Mouse (Mus musculus): ENCODE data around the gene Tmigd3. TPM values are rescaled to one million over a fixed set of nuclear protein-coding genes. Genes with fewer than 3 reads are reported as not detected.
A peak's percentile ranks its signal among the peaks of the same experiment; 100 is the strongest.

Tmigd3 gene
- total RNA-seq, 4 experiments from 2014 or later = 0.27 to 0.62 (median 0.41) TPM; not detected in 1

DNA sequence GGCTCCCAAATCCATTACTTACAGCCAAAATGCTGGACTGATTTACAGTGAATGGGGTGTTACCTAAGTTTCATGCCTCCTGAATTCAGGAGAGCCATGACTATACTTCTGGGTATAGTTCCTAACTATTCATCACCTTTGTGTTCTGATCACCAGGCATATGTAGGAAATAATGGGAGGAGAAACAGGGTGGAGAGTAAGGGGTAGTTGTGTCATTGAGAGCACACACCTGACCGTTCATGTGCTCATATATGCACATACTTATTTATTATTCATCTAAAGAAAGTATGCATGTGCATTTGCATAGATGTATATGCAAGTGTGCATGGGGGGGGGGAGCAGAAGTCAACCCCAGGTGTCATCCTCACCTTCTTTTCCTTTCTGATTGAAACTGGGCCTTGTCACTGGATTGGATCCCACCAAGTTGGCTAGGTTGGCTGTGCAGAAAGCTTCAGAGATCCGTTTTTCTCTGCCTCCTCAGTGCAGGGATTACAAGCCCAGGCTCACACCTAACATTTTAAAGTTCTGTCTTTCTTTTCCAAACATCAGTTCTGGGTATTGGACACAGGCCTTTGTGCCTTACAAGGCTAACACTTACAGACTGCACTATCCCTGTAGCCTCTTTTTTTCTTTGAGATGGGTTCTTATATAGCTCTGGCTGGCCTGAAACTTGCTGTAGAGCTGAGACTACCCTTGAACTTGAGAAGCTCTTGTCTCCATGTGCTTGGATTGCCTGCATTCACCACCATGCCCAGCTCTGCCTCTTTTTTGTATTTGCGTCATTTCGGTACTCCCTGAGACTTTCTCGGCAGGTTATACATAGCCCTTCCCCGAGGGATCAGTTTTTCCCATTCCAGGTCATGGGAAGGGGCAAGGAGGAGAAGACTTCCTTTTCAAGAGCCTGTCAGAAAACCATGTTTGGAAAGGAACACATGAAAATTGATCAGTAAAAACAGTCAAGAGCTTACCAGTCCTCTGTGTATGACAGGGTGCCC, 3.0 kb downstream of the Tmigd3 start:
- no peak for DNase-seq (ENCODE audit: low spot score)

DNA sequence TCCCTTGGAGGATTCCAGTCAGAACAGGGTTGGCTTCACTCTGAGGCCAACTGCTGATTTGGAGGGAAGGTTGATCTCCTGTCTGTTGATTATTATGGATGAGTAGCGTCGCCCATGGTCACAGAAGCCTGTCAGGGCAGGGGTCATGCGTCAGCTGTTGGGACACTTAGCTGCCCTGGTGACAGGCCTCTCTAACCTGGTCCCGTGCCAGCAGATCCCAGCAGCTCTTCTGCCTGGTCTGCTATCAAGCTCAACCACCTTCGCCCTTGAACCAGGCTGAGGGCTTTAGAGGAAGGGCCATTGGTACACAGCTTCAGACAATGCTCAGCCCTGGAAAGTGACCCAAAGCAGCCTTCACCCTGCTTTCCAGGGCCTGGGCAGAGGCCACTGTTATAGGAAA, 5.3 kb downstream of the Tmigd3 start:
- no peak for DNase-seq (ENCODE audit: low spot score)

DNA sequence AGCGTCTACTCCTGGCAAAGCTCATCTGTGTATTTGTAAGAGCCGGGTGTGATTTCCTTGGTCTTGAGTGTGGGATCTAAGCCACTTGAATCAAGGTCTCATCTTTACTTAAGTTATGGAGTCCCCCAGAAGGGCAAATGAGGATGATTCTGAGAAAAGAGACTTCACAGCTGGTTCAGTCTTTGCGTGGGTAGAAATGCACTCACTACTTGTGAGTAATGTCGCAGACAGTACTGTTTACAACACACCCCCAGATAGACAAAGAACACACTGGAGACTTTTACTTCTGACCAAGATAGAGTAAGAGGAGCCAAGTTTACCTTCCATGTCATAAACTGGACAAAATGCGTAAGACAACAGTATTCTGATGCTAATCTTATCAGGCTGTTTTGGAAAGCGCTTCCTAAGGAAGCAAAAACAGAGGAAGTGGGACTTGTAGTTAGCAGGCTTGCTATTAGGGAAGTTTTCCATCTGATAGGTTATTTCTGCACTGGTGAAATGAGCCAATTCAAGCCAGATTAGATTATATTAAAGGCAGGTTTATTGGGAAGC, 6.6 kb downstream of the Tmigd3 start:
- DNase-seq (ENCODE audit: low spot score) = no peak

DNA sequence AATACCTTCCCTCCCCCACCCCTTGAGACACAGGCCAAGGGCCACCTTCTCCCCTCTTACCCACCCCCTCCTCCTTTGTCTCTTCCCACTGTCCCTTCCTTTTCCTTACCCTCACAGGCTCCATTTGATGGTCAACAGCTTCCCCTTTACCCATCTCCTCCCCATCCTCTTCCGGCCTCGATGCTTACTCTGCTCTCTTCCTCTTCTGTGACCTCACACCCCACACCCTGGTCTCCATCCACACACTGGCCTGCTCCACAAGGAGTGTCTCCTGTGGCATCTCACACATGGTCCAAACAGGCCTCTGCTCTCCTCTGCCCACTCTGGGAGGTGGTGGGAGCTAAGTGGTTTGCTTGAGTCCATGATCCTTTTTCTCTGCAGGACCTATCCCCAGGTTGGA, 7.2 kb downstream of the Tmigd3 start:
- no peak for DNase-seq (ENCODE audit: low spot score)

DNA sequence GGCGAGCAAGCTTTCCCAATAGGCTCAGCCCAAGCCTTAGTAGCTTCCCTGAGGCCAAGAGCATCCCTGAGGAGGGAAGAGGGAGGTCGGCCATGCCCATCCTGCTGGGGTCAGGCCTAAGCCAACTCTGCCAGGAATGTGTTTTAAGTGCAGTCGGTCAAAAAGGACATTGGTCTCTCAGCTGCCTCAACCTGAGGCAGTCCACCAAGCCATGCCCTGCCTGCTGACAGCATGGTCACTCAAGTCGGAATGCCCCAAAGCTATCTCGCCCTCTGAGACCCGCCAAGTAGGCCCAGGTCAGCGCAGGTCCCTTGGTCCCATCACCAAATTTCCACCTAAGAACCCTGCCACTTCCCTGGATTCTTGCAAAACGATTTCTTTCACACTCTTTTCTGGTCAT, 8.0 kb downstream of the Tmigd3 start:
- DNase-seq (ENCODE audit: low spot score) = no peak

DNA sequence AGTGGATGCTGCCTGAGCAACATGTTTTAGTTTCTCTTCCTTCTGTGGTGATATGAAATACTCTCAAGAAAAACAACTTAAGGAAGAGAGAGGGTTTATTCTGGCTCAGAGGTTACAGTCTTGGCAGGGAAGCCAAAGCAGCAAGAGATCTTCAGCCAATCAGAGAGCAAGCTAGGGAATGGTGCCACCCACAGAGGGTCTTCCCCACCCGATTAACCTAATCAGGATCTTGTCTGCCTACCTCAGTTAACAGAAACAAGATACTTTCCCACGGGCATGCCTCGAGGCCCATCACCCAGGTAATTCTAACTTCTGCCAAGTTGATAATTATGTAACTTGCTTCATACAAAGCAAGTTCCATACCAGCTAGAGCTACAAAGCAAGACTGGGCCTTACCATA, 9.7 kb downstream of the Tmigd3 start:
- no peak for DNase-seq (ENCODE audit: low spot score)

DNA sequence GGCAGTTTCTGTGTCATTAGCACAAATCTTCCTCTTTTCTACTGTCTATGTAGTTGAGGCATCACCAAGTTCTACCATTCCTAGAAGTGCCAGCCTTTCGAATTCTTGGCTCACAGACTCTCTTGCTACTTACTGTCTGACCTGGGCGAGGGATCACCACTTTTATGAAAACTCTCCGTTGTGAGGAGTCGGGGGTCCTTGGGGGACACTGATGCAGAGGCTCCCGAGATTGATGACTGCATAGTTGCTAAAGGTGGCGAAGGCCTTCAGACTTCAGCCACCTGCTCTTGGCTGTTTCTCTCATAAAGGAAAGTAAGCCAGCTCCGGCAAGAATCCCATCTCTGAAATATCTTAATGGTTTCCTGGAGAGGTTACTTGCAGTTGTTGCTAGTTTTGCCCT, 11.4 kb downstream of the Tmigd3 start:
- no peak for DNase-seq (ENCODE audit: low spot score)

DNA sequence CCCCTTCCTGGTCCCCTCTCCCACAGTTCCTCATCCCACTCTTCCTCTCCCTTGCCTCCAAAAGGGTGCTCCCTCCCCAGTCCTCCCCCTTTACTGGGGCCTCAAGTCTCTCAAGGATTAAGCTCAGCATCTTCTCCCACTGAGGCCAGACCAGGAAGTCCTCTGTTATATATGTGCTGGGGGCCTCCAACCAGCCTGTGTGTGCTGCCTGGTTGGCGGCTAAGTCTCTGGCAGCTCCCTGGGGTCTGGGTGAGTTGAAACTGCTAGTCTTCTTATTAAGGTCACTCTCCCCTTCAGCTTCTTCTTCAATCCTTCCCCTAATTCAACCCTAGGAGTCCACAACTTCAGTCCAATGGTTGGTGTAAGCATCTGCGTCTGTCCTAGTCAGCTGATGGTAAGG, 12.4 kb downstream of the Tmigd3 start:
- DNase-seq (ENCODE audit: low spot score) = no peak

DNA sequence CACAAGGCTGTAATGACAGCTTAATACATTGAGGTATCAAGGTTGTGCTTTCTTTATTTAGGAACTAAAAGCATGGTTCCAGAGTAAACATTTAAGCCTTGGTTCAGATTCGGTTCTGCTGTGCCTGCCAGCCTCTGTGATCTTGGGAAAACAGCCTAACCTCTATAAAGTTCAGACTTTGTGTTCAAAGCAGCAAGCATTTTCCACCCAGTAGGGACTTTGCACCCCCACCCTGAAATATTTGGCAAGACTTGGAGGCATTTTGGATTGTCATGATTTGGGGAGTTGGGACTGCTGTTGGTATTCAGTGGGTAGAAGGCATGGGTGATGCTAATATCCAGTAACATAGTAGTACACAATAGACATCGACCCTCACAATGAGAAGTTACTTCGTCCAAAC, 18.3 kb downstream of the Tmigd3 start:
- no peak for DNase-seq (ENCODE audit: low spot score)

DNA sequence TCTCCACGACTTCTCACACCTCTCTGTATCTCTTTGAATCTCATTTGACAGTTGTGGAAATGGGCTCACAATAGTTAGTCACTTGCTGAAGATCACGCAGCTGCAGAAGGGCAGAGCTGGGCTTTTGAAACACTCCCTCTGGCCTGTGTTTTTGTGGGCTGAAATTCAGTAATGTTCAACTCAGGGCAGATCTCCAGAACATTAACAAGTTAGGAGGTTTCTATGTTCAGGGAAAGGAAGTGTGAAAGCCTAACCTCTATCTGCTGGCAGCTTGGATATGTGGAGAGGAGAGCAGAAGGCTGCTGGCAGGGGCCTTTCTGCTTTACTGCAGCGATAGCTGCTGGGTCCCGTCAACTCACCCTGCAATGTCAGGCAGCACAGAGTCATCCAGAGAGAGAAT, 19.5 kb downstream of the Tmigd3 start:
- no peak for DNase-seq (ENCODE audit: low spot score)

DNA sequence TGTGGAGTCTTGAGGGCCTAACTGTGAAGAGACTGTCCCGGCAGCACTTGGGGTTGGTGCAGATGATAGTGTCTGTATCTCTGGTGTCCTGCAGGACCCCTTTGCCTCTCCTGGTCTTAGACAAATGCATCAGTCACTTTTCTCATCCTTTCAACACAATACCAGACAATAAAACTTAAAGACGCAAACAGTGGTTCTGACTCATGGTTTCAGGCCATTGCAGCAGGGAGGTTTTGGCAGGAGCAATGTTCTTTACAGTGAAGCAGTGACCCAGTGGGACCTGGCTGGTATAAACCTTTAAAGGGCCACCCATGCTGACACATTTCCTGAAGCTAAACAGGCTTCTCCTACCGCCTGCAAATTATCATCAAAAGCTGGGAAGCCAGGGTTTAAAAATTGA, 20.4 kb downstream of the Tmigd3 start:
- DNase-seq (ENCODE audit: low spot score) = no peak

DNA sequence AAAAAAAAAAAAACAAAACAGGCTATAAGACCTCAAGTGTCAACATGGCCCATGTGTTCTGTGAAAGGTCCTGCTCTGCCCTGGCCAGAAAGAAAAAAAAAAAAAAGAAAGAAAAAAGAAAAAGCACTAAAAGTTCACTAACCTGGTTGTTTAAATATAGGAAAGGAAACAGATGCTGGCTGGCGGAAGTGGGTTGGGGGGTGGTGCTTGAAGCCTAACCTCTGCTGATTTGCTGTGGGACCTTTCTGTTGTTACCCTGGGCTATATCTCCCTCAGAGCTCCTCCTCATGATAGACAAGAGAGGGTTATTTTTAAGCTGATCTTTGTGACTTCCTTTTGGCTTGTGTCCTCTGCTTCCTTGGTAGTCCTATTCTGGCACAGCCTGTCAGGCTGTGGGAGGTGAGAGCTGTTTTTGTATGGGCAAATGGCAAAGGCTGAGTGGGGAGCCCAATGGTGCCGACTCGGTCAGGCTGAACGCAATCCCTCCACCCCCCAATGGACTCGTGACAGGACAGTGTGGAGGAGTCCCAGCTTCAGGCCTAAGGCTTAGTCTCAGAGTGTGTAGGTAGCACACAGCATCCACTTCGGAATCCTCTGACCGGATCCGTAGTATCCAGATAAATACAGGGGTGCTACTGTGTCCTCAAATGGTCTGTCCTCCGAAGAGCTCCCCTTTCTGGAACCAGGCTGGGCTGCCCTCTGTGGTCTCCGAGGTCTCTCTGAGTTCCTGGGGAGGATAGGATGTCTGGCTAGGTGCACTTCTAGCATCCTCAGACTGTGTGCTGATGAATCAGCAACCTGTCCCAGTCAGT, 21.3 kb downstream of the Tmigd3 start:
- DNase-seq (ENCODE audit: low spot score) = peak; percentile 84

DNA sequence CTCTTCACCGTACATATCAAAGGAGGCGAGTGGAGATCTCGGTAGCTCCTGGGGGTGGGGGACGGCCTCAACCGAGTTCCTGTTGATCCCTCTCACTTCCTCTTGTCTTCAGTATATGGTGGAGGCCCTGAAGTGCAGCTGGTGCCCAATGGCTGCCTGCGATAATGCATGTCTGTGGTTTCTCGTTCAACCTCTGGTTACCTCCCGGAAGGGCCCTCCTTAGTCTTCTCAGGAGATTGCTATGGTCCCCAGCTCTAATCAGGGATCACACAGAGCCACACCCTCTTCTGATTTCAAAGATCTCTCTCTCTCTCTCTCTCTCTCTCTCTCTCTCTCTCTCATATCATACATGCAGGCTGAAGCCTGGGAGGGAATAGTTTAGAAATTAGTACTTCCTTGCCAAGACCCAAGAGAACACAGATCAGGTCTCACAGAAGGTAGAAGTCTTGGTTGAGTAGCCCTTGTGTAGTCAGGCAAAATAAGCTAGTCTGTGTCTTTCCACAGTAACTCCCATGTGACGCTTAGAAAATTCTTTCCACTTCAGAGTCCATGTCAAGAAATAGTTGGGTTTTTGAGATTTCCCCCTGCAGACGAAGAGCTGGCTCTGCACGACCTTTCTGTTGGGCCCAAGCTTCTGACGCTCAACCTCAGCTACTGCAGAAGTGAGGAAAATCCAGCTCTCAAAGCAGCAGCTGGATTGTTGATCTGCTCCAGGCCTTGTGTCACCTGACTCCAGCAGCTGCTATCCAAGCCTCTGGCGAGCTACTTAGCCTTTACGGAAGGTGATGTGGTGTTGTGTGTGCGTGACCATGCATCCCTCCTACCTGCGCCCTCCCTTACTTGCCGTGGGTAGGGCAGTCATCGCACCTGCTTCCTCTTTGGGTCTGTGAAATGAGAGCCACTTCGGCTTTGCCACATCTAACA, 22.1 kb downstream of the Tmigd3 start:
- DNase-seq (ENCODE audit: low spot score) = no peak

DNA sequence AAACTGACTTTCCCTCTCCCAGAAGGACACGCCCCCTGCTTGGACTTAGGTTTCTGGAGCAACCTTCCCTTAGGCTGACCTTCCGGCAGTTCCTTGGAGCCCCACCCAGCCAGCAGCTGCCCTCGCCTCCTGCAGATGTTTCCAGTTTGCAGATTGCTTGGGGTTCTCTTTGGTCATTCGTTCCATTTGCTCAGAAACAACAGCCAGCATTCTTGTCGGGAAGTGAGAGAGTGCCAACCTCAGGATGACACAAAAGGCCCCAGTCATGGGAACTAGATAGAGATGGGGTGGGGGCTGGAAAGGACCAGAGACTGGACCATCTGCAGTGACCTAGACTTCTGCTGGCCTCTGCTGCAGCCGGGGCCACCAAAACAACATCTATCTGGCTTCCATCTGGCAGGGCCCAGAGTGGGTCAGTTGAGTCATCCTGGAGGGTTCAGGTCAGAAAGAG, 23.3 kb downstream of the Tmigd3 start:
- DNase-seq (ENCODE audit: low spot score) = peak; percentile 86

DNA sequence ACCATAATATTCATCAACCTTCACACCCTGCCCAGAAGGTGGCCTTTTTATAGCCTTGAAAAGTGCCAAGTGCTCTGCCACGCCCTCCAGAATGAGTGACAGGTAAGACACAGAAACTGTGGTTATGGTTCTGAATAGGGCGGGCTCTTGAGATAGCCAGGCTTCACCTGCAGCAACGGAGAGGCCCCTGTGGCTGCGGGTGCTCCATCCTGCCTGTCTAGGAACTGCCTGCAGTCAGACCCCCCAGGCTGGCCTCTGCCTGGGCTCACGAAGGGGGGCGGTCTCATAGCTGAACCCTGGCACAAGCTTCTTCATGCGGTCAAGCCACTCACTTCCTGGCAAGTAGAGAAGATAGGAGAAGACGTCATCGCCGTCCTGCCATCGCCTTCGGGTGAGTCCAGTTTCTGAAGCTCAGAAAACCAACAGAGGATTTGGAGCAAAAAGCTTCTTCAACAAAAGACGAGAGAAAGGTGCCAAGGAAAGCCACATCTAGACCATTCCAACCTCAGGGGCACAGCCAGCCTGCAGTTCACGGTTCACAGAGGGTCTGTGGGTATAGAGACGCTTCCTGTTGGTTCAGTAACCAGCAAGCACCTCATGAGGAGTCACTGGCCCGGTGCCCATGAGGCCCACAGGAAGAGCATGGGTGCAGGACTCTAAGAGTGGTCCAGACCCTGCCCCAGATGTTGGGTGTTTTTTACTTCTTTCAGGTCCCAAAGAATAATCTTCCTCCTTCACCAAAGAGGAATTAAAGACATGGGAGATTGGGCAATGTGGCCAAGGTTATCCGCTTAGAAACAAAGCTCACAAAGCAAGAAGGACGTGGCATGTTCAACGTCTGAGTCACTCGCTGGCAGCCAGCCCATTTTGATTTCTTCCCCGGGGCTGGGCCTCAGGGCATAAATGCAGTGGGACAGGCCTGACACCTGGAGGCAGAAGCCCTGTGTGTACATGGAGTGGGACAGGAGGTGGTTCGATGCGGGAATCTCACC, 24.2 kb downstream of the Tmigd3 start:
- DNase-seq (ENCODE audit: low spot score) = peak; percentile 96

DNA sequence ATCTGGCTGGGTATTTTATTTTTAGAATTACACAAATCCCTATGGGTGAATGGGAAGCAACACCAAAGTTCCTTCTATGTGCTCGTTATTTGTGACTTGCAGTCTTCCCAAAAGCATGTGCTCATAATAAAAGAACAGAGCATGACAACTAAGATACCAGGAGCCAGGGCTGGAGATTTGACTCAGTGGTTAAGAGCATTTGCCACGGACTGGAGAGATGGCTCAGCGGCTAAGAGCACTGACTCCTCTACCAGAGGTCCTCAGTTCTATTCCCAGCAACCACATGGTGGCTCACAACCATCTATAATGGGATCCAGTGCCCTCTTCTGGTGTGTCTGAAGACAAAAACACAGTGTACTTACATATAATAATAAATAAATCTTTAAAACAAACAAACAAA, 26.1 kb downstream of the Tmigd3 start:
- no peak for DNase-seq (ENCODE audit: low spot score)

DNA sequence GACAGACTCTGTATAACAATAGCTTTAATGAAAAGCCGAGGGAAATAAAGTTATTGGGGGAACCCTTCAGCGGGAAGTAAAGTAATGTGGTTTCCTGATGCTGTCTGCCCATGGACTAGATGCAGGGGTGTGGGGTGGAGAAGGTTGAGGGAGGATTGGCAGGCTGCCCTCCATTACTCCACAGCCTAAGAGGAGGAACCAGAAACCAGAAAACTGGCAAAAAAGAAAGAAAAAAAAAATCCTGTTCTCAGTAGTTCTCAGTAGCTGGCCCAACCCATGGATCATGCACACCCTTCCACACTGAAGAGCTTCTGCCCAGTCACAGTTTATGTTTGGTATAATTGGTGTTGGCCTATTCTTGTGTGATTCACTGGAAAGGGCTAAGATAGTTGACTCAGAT, 27.6 kb downstream of the Tmigd3 start:
- peak; percentile 64 for DNase-seq (ENCODE audit: low spot score)

DNA sequence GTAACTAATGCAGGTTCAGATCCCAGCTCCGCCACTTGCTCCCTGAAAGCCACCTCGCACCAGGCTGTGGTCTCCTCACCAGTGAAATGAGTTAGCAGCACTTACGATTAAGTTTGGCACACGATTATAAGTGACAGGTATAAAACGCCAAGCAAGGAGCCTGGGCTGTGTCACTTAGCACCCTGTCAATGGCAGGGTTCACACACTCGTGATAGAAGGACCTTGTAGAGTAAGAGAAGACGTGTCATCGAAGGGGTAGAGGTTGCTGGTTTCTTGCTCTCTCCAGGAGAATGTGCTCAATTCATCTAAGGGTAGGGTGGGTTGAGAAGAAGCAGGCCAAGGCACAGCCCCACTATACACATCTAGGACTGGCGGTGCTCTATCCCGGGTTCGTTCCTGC, 28.2 kb downstream of the Tmigd3 start:
- DNase-seq (ENCODE audit: low spot score) = no peak

DNA sequence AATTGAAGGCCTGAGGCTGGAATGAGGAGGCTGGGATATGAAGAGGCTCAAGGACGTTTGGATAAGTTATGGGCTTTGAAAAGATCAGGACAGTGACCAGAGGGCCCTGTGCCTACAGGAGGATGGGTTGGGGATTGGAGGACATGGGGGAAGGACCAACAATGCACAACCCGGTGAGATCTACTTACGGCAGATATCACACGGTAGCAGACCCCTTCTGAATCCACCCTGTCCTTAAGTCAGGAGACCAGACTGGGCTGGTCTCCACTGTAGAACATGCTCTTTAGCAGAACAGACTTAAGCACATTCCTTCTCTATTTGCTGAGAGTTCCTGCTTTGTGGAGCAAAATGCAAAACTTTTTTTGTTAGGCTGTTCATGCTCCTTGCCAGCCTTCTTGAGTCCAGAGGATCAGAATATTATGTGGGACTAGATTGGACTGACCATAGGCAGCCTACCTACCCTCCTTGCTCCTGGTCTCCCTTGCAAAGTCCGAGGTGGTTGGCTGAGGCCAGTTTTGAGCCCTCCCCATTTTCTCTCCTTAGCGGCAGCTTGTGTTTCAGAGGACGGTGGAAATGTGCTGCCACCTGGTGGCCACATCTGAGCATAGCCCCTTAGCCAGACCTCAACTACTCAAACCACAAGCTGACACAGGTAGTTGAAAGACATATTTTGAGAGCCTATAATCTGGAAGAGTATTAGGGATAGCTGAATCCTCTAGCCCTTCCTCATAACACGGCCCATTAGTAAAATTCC, 28.9 kb downstream of the Tmigd3 start:
- peak; percentile 83 for DNase-seq (ENCODE audit: low spot score)
